Mouse (Mus musculus) heart, embryonic 14.5 days (tissue): Measurements from ENCODE around the gene Piezo1. TPM values are rescaled to one million over a fixed set of nuclear protein-coding genes. Genes with fewer than 3 reads are reported as not detected.

Source experiments
- microRNA-seq: library from miRNA; unstranded; fragments of <30 nt; microRNA quantifications from one replicate; pipeline ENCODE4, GENCODE M21; 2016
- polyA plus RNA-seq: library from polyadenylated mRNA; unstranded; fragments of >200 nt; fragmentation: Nextera tagmentation; extraction: Ambion mirVana; gene quantifications from 2 replicates; pipeline ENCODE4 v1.2.1, GENCODE M21; 2014

Gene Piezo1
- polyA plus RNA-seq, 1 experiment from 2014 or later: 14.9 TPM

Small RNAs within 50 kb of the gene (microRNA-seq; reads per million reads assigned to microRNA genes)
- not detected for gene Gm24366

Other genes starting within 250 kb of the Piezo1 start
- gene Trhr2, start 190.6 kb downstream of the Piezo1 start, polyA plus RNA-seq: not detected in 2 replicates
- gene Zc3h18, start 174.7 kb downstream of the Piezo1 start, polyA plus RNA-seq: 17.7 and 19.6 TPM in 2 replicates
- not detected in 2 replicates for gene Il17c, start 129.3 kb downstream of the Piezo1 start, polyA plus RNA-seq
- gene Cyba, start 118.4 kb downstream of the Piezo1 start, polyA plus RNA-seq: 194 and 196 TPM in 2 replicates
- gene Mvd, start 107.9 kb downstream of the Piezo1 start, polyA plus RNA-seq: 14.4 and 17.9 TPM in 2 replicates
- gene Snai3, start 90.6 kb downstream of the Piezo1 start, polyA plus RNA-seq: 2.6 TPM in 2 replicates
- 39.8 and 40.8 TPM in 2 replicates for gene Rnf166, start 75.3 kb downstream of the Piezo1 start, polyA plus RNA-seq
- 24.9 and 33.0 TPM in 2 replicates for gene Ctu2, start 75.2 kb downstream of the Piezo1 start, polyA plus RNA-seq
- 23.2 and 27.6 TPM in 2 replicates for gene Cdt1, start 16.7 kb upstream of the Piezo1 start, polyA plus RNA-seq
- gene Aprt, start 25.6 kb upstream of the Piezo1 start, polyA plus RNA-seq: 240 and 243 TPM in 2 replicates
- gene Galns, start 60.1 kb upstream of the Piezo1 start, polyA plus RNA-seq: 10.3 and 11.2 TPM in 2 replicates
- gene Trappc2l, start 60.3 kb upstream of the Piezo1 start, polyA plus RNA-seq: 78.2 and 84.8 TPM in 2 replicates
- not detected in 2 replicates for gene Pabpn1l, start 71.4 kb upstream of the Piezo1 start, polyA plus RNA-seq
- 4.2 and 6.2 TPM in 2 replicates for gene Cbfa2t3, start 147.8 kb upstream of the Piezo1 start, polyA plus RNA-seq
- gene Acsf3, start 224.2 kb upstream of the Piezo1 start, polyA plus RNA-seq: 15.1 and 15.4 TPM in 2 replicates